Mouse (Mus musculus): ENCODE measurements around the gene Adgra1.

DNA sequence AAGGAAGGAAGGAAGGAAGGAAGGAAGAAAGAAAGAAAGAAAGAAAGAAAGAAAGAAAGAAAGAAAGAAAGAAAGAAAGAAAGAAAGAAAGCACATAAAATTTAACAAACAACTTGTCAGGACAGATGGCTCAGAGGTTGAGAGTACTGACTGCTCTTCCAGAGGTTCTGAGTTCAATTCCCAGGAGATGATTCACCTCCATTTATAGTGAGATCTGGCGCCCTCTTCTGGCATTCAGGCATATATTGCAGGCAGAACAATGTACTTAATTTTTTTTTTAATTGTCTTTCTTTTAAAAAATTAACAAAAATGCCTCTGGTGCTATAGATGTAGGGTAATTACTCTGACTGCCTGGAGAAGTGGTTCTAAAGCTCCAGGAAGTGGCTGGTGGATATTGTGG lies 82.4 kb downstream of the Adgra1 start:
- TF ChIP-seq CTCF (conservative IDR thresholded peaks at IDR 0.05; ENCODE audit: low read length) (no peak), POU5F1 (IDR thresholded peaks at IDR 0.05; ENCODE audit: borderline replicate concordance, low read length) (no peak)

All from E14TG2a.4 (cell line).